Mouse (Mus musculus) natural killer cell, adult 2 months (primary cell): ENCODE results near the gene D10Jhu81e.
"Not testable (repeated sequence)": the region's sequence is repeated elsewhere in the genome, so short reads cannot be mapped to it uniquely, and the experiment has no call there.

ENCODE experiments used
- DNase-seq, 2 experiments: peaks; one replicate each; pipeline ENCODE4 v3.0.0; 2022; ENCODE audit warnings: low spot score in 2 of 2

D10Jhu81e gene

DNA sequence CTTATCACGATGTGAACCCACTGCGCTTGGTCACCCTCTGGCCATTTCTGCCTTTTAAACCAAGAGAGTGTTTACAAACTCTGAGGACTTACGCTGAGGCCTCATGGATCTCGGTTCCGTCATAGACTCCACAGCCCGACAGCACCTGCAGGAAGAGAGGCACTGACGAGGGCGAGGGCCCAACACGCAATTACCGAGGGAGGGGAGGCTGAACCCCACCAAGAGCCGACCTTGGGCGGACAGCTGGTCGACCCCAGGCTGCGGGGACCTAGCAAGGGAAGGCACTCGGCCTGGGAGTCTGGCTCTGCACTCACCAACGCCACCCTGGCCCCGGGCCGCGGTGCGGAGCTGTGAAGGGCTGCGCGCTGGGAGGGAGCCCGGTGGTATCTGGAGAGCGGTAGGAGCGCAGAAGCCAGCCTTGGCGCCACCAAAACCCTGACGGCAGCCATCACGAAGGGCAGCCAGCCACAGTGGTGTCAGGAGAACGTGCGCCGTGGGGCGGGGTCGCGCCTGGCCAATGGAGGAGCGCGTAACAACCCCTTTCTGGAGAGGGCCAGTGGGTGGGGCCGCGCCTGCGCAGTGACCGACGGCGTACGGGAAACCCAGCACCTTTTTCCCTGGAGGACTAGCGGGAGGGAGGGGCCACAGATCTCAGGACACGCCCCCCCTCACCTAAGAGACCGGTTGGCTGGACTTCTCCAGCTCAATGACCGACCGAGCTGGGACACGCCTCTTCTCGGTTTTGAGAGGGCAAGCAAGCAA lies at the start of gene D10Jhu81e:
TSS of gene D10Jhu81e (minus strand) at position 502 of the 762 bp plus-strand sequence.
- peak; percentile 99 to 100 for DNase-seq

- no peak for DNase-seq
Measured at GRCm38 (mm10) chr10:78218576-78218975, 49.0 kb upstream of the D10Jhu81e start.

- no peak for DNase-seq
Measured at GRCm38 (mm10) chr10:78216376-78217083, 46.9 kb upstream of the D10Jhu81e start.

- no peak for DNase-seq
Measured at GRCm38 (mm10) chr10:78214371-78214770, 44.8 kb upstream of the D10Jhu81e start.

DNA sequence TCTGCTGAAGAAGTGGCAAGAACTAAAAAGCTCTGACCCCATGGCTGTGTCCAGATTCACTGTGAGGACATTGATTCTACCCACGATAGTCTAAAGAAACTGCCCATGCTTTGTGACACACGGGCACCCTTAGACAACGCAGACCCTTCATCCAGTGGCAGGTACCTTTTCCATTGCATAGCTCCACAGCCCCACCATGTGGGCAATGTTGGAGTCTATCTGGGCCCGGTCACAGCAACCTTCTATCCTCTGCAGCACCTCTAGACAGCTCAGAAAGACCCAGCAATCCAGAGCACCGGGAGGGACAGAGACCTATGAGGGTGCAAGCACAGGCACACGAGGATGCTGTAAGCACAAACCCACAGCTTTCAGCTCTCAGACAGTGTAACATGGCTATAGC lies 41.7 kb upstream of the D10Jhu81e start:
- no peak for DNase-seq

DNA sequence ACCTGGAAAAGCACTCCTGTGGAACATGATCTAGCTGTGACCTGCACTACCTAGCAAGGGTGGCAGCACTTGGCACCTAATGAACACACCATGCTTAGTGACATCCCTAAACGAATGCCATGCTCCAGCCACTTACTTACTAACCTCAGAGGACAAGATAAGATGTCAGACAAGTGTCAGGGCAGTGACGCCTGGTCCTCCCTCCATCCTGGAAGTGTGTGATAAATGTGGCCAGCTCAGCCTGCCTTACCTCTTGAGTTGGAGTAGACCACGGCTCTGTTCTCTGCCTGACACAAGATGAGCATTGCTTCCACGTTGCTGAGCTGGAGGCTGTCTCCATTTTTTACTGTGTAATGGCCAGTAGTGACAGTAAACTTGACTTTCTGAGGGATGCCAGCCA lies 31.6 kb upstream of the D10Jhu81e start:
- no peak for DNase-seq

GRCm38 (mm10) chr10:78192933-78193332 lies 23.4 kb upstream of the D10Jhu81e start:
- no peak for DNase-seq

DNA sequence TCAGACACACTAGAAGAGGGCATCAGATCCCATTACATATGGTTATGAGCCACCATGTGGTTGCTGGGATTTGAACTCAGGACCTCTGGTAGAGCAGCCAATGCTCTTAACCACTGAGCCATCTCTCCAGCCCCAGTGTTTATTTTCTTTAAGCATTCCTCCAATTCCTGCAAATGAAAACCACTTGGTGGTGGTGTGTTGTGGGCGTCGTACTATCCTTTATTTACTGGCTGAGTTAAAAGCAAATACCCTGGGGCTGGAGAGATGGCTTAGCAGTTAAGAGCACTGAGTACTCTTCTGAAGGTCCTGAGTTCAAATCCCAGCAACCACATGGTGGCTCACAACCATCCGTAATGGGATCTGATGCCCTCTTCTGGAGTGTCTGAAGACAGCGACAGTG lies 16.5 kb upstream of the D10Jhu81e start:
- not testable (repeated sequence) for DNase-seq

DNA sequence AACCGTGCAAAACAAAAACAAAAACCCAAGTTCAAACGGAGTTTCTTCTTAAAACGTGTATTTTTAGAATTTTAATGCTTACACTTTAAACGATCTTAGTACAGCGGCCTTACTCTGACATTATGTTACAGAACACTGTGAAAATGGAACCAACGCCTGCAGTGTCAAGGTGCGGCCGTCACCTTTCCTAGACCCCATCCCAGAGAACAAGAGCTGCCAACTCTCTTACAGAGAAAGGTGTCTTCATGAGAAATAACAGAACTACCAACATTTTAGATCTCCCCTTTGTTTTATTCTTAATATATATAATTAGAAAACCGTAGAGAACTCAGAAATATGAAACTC lies 15.8 kb upstream of the D10Jhu81e start:
- DNase-seq: no peak

- DNase-seq: peak; percentile 87 to 89
Measured at GRCm38 (mm10) chr10:78184531-78185380, 15.2 kb upstream of the D10Jhu81e start, which contains the start of gene Pwp2. Gene Pwp2 (minus strand): TSS chr10:78185149.

- no peak for DNase-seq
Measured at GRCm38 (mm10) chr10:78183577-78183976, 14.0 kb upstream of the D10Jhu81e start.

GRCm38 (mm10) chr10:78182321-78182720 lies 12.7 kb upstream of the D10Jhu81e start:
- no peak for DNase-seq

DNA sequence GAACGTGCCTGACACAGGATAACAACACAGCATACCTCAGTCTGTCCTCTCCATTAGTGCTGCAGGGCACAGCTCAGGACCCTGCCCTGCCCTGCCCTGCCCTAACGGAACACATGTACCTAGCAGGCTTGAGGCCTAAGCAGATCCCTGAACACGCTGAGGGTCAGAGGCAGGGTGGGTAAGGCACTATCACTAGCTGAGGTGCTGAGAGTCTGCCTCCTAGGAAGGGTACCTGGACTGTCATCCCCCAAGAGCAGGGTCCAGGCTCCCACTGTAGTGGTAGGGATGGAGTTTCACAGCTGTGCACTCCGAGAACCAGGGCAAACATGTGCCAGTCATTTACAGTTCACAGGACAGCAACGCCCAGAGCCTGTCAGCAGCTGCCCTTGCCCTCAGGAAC lies 4.9 kb upstream of the D10Jhu81e start:
- DNase-seq: no peak

DNA sequence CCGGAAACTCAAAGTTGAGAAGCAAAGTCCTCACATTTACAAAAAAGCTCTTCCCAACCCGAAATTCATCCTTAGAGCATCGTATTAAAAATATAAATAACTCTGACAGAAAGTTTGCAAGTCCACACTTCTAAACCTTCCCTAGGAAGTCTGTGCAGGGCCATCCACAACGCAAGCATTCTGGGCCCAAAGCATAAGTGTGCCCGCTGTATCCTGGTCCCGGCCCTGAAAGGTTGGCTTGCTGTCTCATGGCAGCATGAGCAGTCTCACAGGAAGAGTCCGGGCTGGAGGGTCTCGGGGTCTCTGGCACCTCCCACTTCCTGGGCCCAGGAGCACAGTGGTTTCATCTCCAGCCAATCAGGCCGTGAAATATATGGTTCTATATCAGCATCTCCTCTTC lies 2.0 kb upstream of the D10Jhu81e start:
- DNase-seq: no peak

DNA sequence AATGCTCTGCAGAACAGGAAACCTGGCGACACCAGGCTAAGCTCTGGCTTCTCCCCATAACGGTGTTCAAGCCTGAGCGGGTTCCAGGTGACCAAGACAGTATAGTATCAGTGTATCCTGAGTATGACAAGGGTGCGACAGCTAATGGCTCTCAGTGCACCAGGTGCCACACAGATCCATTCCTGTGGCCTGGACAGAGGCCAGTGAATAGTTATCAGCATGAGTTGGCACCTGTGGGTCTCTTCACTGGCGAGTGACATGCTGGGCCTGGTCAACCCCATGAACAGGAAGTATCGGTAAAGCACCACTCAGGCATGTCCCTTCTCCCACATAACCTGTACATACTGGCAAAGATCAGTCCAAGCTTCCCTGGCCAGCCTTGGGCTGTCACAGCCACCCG lies 1.5 kb upstream of the D10Jhu81e start:
- DNase-seq: no peak

- DNase-seq: no peak
Measured at GRCm38 (mm10) chr10:78170445-78170844, 863 bp upstream of the D10Jhu81e start.

DNA sequence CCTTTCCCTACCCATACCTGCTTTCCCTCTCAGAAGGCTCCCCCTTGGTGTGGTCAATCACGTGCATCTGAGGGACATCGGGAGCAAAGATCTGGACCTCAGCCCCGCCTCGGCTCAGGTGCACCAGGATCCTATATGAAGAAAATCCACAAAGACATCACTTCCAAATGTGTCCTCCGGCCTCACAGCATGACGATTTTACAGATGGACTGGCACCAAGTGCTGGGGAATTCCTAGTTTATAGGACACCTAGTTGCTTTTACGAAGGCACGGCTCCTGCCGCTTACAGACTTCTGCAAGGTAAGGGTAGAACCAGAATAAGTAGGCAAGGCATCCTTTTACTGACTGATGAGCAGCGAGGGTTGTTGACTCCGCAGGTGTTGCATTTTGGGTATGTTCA lies 790 bp downstream of the D10Jhu81e start:
- no peak for DNase-seq

DNA sequence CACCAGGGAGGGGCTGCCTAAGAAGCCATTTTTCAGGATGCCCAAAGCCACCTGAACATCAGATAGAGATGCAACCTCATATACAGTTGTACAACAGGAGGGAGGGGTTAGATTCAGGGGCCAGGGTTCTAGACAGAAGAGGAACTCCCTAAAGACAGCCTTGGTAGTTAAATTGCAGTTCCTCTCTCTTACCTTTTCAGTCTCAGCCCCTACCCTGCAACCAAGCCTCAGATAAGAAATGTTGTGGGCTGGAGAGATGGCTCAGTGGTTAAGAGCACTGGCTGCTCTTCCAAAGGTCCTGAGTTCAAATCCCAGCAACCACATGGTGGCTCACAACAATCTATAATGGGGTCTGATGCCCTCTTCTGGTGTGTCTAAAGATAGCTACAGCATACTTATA lies 1.8 kb downstream of the D10Jhu81e start:
- no peak for DNase-seq

GRCm38 (mm10) chr10:78167333-78167732 lies 2.2 kb downstream of the D10Jhu81e start:
- DNase-seq: no peak

DNA sequence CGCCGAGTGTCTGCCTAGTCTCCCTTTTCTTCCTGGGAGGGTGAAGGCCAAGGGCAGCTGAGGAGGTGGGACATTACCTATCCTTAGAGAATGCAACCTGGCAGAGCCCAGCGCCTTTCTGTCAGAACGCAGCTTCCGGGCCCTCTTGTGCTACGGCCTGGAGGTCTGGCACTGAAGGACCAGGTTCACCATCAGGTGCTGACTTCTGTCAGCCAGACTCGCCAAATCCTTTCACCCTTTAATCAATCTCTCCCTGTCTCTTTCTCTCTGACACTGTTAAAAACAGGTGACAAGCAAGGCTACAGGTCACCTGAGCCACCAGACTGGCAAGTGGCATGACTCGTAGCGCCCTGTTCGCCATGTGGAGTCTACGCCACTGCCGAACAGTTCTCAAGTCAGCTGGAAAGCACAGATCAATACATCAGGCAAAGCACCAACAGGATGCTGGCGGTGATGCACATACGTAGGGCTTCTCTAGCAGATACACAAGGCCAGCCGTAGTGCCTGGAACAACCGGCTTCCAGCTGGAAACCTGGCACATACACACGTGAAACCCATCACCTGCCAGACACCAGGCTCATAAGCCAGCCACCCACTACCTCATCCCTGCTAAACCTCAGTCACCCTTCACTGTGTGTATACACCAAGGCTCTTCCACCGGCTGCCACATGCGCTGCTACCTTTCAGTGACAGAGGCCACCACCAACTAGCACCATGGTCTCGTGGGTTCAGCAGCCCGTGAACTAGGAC lies 4.2 kb downstream of the D10Jhu81e start:
- no peak for DNase-seq

DNA sequence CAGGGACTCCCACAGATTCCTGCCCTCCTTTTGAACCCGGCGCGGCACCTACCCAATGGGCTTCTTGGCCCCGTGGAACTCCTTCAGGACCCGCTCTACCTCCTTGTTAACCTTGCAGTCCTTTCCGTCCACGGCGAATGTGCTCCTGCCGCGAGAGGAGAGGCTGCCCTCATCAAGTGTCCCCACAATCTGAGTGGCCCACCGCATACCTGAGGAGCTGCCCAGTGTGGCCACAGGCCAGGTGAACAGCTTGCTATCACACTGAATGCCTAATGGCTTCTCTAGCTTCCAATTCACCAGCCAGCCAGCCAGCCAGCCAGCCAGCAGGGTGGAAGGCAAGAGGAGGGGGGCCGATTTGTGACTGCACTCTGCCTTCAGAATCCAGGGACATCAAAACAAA lies 4.8 kb downstream of the D10Jhu81e start:
- no peak for DNase-seq

GRCm38 (mm10) chr10:78163923-78164322 lies 5.7 kb downstream of the D10Jhu81e start:
- peak; percentile 55 to 78 for DNase-seq
